Mouse (Mus musculus) C2C12 (cell line): ENCODE data around the gene Ctnnd2.

Experiments used
- CTCF ChIP-seq: IDR thresholded peaks from one replicate; pipeline ENCODE4 v1.5.1; 2011; ENCODE audit not compliant: control insufficient read depth, insufficient read depth, insufficient read length
- MAX ChIP-seq: IDR thresholded peaks from one replicate; pipeline ENCODE4 v1.6.1; 2011; ENCODE audit warnings: mild to moderate bottlenecking, control low read depth
- MYOD1 ChIP-seq: IDR thresholded peaks from one replicate; pipeline ENCODE4 v1.6.1; 2011; ENCODE audit warnings: low read depth; ENCODE audit not compliant: control insufficient read depth, insufficient read length
- MYOG ChIP-seq: IDR thresholded peaks from one replicate; pipeline ENCODE4 v1.6.1; 2011; ENCODE audit not compliant: control insufficient read depth, insufficient read length; ENCODE audit errors: extremely low read depth
- USF1 ChIP-seq: IDR thresholded peaks from one replicate; pipeline ENCODE4 v1.6.1; 2011; ENCODE audit warnings: low read depth, mild to moderate bottlenecking, control low read depth, moderate library complexity

GRCm38 (mm10) chr15:30762695-30763285, 590.4 kb downstream of the Ctnnd2 start:
- TF ChIP-seq CTCF, result no peak
- no peak for TF ChIP-seq MYOD1
- no peak for TF ChIP-seq USF1
- TF ChIP-seq MYOG, result no peak
- TF ChIP-seq MAX, result no peak
